Mouse (Mus musculus) thymus, adult 2 months (tissue): ENCODE data around the gene Dcst2. TPM values are rescaled to one million over a fixed set of nuclear protein-coding genes. Genes with fewer than 3 reads are reported as not detected.

Experiments used
- DNase-seq: peaks from one replicate; pipeline ENCODE4 v3.0.0; 2021
- H3K27ac ChIP-seq: fragments of 200-500 bp; 2 replicates; pipeline ENCODE4 v1.5.1; 2012; ENCODE audit warnings: low read length, control low read depth; ENCODE audit not compliant: control insufficient read depth, insufficient read depth
- H3K27me3 ChIP-seq: fragments of 200-500 bp; 2 replicates; pipeline ENCODE4 v1.6.1; 2012; ENCODE audit warnings: mild to moderate bottlenecking, low read length, moderate library complexity, mixed read lengths; ENCODE audit not compliant: control insufficient read depth, insufficient read depth
- H3K36me3 ChIP-seq: fragments of 200-500 bp; 2 replicates; pipeline ENCODE4 v1.6.1; 2012; ENCODE audit warnings: mild to moderate bottlenecking, low read length, moderate library complexity; ENCODE audit not compliant: control insufficient read depth, insufficient read depth
- H3K4me1 ChIP-seq: fragments of 200-500 bp; replicated peaks from 2 replicates; pipeline ENCODE4 v1.6.1; 2012; ENCODE audit warnings: low read length; ENCODE audit not compliant: control insufficient read depth, insufficient read depth
- H3K4me3 ChIP-seq: fragments of 200-500 bp; 2 replicates; pipeline ENCODE4 v1.5.1; 2012; ENCODE audit warnings: mild to moderate bottlenecking, low read length, control low read depth, moderate library complexity; ENCODE audit not compliant: control insufficient read depth, insufficient read depth
- CTCF ChIP-seq: fragments of 200-500 bp; IDR thresholded peaks from 2 replicates; pipeline ENCODE4 v1.5.1; 2012; ENCODE audit warnings: mild to moderate bottlenecking, control low read depth, low read length, moderate library complexity, borderline replicate concordance; ENCODE audit not compliant: control insufficient read depth, poor library complexity, insufficient read depth; ENCODE audit errors: extremely low read depth
- POLR2A ChIP-seq: fragments of 200-500 bp; IDR thresholded peaks from 2 replicates; pipeline ENCODE4 v1.6.1; 2012; ENCODE audit warnings: mild to moderate bottlenecking, low read length, control low read depth, moderate library complexity; ENCODE audit not compliant: control insufficient read depth, poor library complexity, insufficient read depth; ENCODE audit errors: extremely low read depth
- WGBS: fragments of 180-500 bp; shearing (Covaris S2); methylation state at CpG from one replicate; pipeline ENCODE4 v1.1.7; 2018; 5-methylcytosine and 5-hydroxymethylcytosine counted together
- polyA plus RNA-seq: library from polyadenylated mRNA; depleted of rRNA; stranded (reverse); fragments of >200 nt; gene quantifications from 2 replicates; pipeline ENCODE4 v1.2.3, GENCODE M21; 2012

Dcst2 gene
- polyA plus RNA-seq, 1 experiment, result 0.50 TPM

DNA sequence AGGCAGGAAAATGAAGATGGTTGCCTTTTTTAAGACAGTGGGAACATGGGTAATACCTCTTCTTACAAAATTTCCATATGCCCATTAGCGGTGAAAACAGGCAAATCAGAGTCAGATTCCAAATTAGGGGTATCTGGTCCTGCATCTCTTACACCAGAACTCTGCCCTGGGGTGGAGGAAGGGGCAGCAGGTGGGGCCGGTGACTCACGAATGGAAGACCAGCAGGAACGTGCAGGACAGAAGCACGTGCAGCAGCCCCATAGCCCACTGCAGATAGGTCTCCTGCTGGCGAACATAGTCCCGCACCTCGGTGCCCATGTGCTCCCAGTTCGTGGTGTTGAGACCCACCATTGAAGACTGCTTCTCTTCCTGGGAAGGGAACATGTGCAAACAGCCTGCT lies 5.7 kb upstream of the Dcst2 start:
- Histone ChIP-seq H3K27ac (no peak overlapping the region), H3K27me3 (no peaks in the 10 kb centered on the region; the same call in 1 of the 2 replicates), H3K4me3 (no peak overlapping the region), H3K4me1 (no peaks in the 10 kb centered on the region), H3K36me3 (no peaks in the 10 kb centered on the region)
- no peak for DNase-seq
- TF ChIP-seq POLR2A (no peak), CTCF (no peak)
- 74% methylated on average over 9 of the region's 9 CpGs for WGBS

DNA sequence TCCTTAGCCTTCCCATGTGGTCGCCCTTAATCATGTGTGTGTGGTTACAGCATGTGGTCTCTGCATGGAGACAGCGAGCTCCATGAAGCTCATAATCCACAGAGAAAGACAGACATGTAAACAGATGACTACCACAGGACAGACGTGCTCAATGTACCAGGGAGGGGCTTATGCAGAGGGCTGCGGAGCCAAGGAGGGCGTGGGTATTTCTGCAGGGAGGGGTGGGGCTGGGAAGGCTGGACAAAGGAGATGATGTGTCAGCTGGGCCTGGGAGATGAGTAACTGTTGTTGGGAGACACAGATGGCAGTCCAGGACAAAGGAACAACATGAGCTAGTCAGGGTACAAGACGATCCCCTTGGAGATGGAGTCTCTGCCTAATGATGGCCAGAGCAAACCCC lies 2.1 kb upstream of the Dcst2 start:
- no peak overlapping the region for H3K27ac ChIP-seq
- no peaks in the 10 kb centered on the region for H3K4me1 ChIP-seq
- no peak overlapping the region for H3K4me3 ChIP-seq
- no peaks in the 10 kb centered on the region for H3K36me3 ChIP-seq
- no peak for DNase-seq
- WGBS, result 85% methylated on average over 6 of the region's 6 CpGs
- TF ChIP-seq POLR2A (no peak), CTCF (no peak)
- no peaks in the 10 kb centered on the region for H3K27me3 ChIP-seq

DNA sequence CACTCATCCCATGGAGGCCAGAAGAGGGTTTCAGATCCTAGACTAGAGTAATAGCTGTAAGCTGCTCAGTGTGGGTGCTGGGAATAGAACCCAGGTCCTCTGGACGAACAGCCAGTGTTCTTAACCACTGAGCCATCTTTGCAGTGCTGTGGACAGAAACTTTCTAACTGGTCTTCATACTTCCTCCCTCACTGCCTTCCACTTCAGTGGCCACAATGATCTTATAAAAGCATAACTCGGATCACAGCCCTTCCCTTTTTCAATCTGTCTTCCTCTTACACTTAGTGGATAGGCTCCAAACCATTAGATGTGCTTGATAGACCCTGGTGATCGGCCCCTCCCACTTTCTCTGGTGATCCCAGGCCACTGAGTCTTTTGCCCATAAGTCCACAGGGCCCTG lies 1.5 kb upstream of the Dcst2 start:
- no peak overlapping the region for H3K27ac ChIP-seq
- no peaks in the 10 kb centered on the region for H3K36me3 ChIP-seq
- TF ChIP-seq POLR2A, result no peak
- no peak for TF ChIP-seq CTCF
- no peak for DNase-seq
- H3K4me3 ChIP-seq, result no peak overlapping the region
- WGBS, result 20% methylated on average over 3 of the region's 3 CpGs
- H3K27me3 ChIP-seq, result no peaks in the 10 kb centered on the region
- H3K4me1 ChIP-seq, result no peaks in the 10 kb centered on the region

DNA sequence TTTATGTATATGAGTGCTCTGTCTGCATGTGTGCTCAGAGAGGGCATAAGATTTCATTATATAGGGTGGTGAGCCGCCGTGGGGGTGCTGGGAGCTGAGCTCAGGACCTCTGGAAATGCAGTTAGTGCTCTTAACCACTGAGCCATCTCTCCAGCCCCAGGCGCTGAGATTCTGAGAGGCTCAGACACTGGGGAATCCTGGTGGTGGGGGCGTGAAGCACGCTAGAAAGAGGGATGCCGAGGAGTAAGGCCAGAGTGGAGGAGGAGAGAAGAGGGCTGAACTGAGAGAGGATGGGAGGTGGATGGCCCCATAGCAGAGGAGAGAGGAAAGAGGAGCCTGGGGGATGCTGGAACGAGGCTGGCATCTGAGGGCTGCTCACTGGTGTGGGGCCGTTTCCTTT lies 2.9 kb downstream of the Dcst2 start:
- Histone ChIP-seq H3K27ac (no peak overlapping the region), H3K4me1 (no peaks in the 10 kb centered on the region), H3K4me3 (no peak overlapping the region), H3K36me3 (no peaks in the 10 kb centered on the region), H3K27me3 (no peaks in the 10 kb centered on the region)
- WGBS, result 94% methylated on average over 8 of the region's 8 CpGs
- DNase-seq, result no peak
- no peak for TF ChIP-seq CTCF
- no peak for TF ChIP-seq POLR2A

DNA sequence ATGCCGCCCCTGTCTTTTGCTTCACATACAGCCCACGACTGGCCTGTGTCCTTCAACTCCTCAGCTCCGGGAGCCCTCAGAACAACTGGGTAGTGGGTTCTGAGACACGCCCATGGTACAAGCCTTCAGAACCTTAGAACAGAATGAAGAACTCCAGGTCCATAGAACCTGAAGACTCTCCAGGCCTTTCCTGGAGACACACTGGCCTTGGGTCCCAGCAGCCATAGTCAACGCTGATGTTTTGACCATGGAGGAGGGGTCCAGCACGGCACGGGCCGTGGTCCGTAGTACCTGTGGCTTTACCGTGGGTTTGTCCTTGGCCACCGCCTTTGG lies 3.3 kb downstream of the Dcst2 start, which contains the start of gene Dcst1:
Gene Dcst1 (minus strand): TSS at position 101 of the 333 bp plus-strand sequence.
- H3K36me3 ChIP-seq, result no peaks in the 10 kb centered on the region
- no peaks in the 10 kb centered on the region for H3K27me3 ChIP-seq
- no peak within 1 kb of the TSS for H3K27ac ChIP-seq
- H3K4me3 ChIP-seq, result no peak within 1 kb of the TSS
- no peak for DNase-seq
- 95% methylated on average over 11 of the region's 11 CpGs for WGBS
- TF ChIP-seq POLR2A (no peak), CTCF (no peak)
- no peaks in the 10 kb centered on the region for H3K4me1 ChIP-seq

DNA sequence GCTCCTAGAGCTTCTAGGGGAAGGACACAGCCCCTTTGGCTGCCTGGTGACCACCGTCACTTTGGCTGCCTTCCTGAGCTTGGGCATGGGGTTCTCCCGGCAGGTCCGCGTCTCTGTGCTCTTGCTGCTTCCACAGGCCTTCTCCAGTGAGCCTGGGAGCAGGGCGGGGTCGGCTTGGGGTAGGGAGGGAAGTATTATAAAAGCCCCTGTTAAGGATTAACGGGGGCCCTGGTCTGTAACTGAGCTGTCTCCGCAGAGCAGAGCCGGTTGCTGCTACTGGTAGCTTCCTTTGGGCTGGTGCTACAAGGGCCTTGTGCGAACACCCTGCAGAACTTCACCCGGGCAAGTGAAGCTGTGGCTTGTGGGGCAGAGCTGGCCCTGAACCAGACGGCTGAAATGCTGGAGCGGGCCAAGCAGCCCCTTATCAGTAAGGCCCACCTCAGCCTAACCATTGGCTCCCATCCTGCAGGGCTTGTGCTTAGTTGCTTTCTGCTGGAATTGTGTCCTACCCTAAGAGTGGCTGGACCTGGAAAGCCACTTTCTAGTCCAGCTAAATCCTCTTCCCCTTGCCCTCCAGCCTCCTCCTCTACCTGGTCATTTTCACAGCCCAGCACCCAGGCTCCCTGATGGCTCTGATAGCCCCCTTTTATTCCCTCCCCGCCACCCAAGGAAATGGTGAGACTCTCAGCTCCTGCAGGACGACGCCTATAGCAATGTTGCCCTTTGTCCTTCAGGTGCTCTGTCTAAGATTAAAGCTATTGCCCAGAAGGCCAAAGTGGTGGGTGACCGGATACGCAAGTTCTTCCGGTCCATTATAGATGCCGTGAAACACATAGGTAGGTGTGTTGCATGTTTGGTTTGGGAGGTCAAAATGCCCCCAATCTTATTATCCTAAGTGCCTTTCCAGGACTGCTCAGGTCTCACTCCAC lies 4.0 kb downstream of the Dcst2 start:
- Histone ChIP-seq H3K4me3 (no peak overlapping the region), H3K27ac (no peak overlapping the region), H3K27me3 (no peaks in the 10 kb centered on the region), H3K4me1 (no peaks in the 10 kb centered on the region), H3K36me3 (no peaks in the 10 kb centered on the region)
- no peak for DNase-seq
- 94% methylated on average over 20 of the region's 20 CpGs for WGBS
- TF ChIP-seq POLR2A, result no peak
